Mouse (Mus musculus): ENCODE data around the gene Phf12.

- TF ChIP-seq CTCF (IDR thresholded peaks at IDR 0.05; ENCODE audit: borderline replicate concordance, insufficient read depth, low read length): no peak
- no peak for TF ChIP-seq POLR2A (IDR thresholded peaks at IDR 0.05; ENCODE audit: low read depth, low read length)
Measured at GRCm38 (mm10) chr11:77995556-77995955, 13.0 kb downstream of the Phf12 start.
